Mouse (Mus musculus) forebrain, postnatal 0 days (tissue): ENCODE data around the gene Ifna15. TPM values are rescaled to one million over a fixed set of nuclear protein-coding genes. Genes with fewer than 3 reads are reported as not detected.

Experiments used
- ATAC-seq: fragments of 200-750 bp; cut with Nextera tagmentation; 2 replicates; pipeline ENCODE4 v1.8.0; 2017; ENCODE audit warnings: mild to moderate bottlenecking, moderate library complexity
- DNase-seq: peaks from one replicate; pipeline ENCODE4 v3.0.0-alpha.2; 2015
- H3K27ac ChIP-seq: fragments of 300-500 bp; sonication (generic); 2 replicates; pipeline ENCODE4 v1.5.1; 2014; ENCODE audit warnings: low read depth, mild to moderate bottlenecking, antibody characterized with exemption, low read length, moderate library complexity, mixed read lengths
- H3K27me3 ChIP-seq: fragments of 300-500 bp; sonication (generic); 2 replicates; pipeline ENCODE4 v1.6.1; 2014; ENCODE audit warnings: mild to moderate bottlenecking, low read length, mixed read lengths; ENCODE audit not compliant: insufficient read depth
- H3K36me3 ChIP-seq: fragments of 300-500 bp; sonication (generic); 2 replicates; pipeline ENCODE4 v1.6.1; 2014; ENCODE audit warnings: mild to moderate bottlenecking, moderate library complexity; ENCODE audit not compliant: insufficient read depth
- H3K4me1 ChIP-seq: fragments of 300-500 bp; sonication (generic); 2 replicates; pipeline ENCODE4 v1.6.1; 2014; ENCODE audit warnings: antibody characterized with exemption; ENCODE audit not compliant: insufficient read depth
- H3K4me2 ChIP-seq: fragments of 300-500 bp; sonication (generic); 2 replicates; pipeline ENCODE4 v1.6.1; 2014; ENCODE audit warnings: low read depth, mild to moderate bottlenecking, moderate library complexity
- H3K4me3 ChIP-seq: fragments of 300-500 bp; sonication (generic); 2 replicates; pipeline ENCODE4 v1.5.1; 2014; ENCODE audit warnings: low read depth, low read length, mixed read lengths
- H3K9ac ChIP-seq: fragments of 300-500 bp; sonication (generic); 2 replicates; pipeline ENCODE4 v1.6.1; 2014; ENCODE audit warnings: mild to moderate bottlenecking
- H3K9me3 ChIP-seq: fragments of 300-500 bp; sonication (generic); 2 replicates; pipeline ENCODE4 v1.6.1; 2016; ENCODE audit warnings: low read length
- CTCF ChIP-seq: sonication (generic); IDR thresholded peaks from 2 replicates; pipeline ENCODE4 v1.5.1; 2016; ENCODE audit warnings: antibody characterized with exemption, control low read depth, low read depth
- WGBS: fragments of 180-500 bp; shearing (Covaris S2); extraction: QIAGEN DNeasy Blood & Tissue Kit; methylation state at CpG from one replicate; pipeline ENCODE4 v1.1.7; 2014; 5-methylcytosine and 5-hydroxymethylcytosine counted together
- polyA plus RNA-seq: library from polyadenylated mRNA; unstranded; fragments of >200 nt; fragmentation: Nextera tagmentation; extraction: Ambion mirVana; gene quantifications from 2 replicates; pipeline ENCODE4 v1.2.1, GENCODE M21; 2015
- total RNA-seq: library from RNA; depleted of rRNA; stranded (reverse); fragments of >200 nt; gene quantifications from 2 replicates; pipeline ENCODE4 v1.2.3, GENCODE M21; 2014; rRNA removed

Gene Ifna15
- total and polyA plus RNA-seq, 2 experiments from 2014 or later = not detected

GRCm38 (mm10) chr4:88515250-88515649 is 42.8 kb downstream of the Ifna15 start:
- no peak for DNase-seq
- 25% methylated on average over 2 of the region's 2 CpGs for WGBS

DNA sequence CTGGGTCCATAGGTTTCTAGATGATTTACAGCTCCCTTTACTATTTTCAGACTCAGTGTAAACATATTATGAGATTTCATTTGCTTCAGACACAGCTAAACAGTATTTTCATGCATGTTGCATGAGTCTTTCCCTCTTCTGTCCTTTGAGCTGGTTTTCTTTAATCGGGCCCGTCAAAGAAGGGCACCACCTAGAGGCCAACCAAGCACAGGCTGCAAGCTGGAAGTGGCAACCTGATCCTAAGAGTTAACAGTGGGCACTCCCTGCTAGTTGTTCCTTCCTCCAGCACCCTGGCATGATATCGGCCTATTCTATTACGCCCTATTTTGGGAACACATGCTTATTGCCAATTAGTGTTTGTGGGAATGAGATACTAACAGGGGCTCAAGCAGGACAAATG is 43.6 kb downstream of the Ifna15 start:
- Histone ChIP-seq H3K27ac (no peak overlapping the region), H3K4me3 (no peak overlapping the region), H3K9ac (no peak overlapping the region), H3K9me3 (no peaks in the 10 kb centered on the region), H3K4me1 (no peaks in the 10 kb centered on the region), H3K4me2 (no peak overlapping the region), H3K27me3 (no peaks in the 10 kb centered on the region), H3K36me3 (no peaks in the 10 kb centered on the region)
- 33% methylated on average over 4 of the region's 4 CpGs for WGBS
- DNase-seq (no peak), ATAC-seq (no peak)
- peak; percentile 68 for TF ChIP-seq CTCF

More at GRCm38 (mm10) chr4:88515250-88515649, 42.8 kb downstream of the Ifna15 start:
- Histone ChIP-seq H3K9ac (no peak overlapping the region), H3K4me2 (no peak overlapping the region), H3K36me3 (no peaks in the 10 kb centered on the region), H3K4me3 (no peak overlapping the region), H3K4me1 (no peaks in the 10 kb centered on the region), H3K27me3 (no peaks in the 10 kb centered on the region), H3K27ac (no peak overlapping the region), H3K9me3 (no peaks in the 10 kb centered on the region)
- ATAC-seq = no peak
- TF ChIP-seq CTCF = no peak

DNA sequence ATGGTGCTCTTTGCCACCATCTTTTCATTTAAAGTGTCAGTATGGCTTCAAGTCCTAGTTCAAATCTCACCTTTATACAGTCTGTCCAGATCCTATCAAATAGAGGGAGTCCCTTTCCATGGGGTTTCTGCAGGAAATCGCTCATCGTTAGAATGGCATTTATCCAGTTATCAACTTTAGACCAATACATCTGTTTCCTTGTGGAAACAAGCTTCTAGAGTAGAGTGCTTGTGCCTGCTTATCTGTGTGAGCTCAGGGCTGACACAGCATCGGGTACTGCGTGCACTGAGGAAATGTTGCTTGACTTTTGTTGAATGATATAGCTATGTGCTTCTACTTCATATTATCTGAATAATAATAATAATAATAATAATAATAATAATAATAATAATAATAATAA is 44.3 kb downstream of the Ifna15 start:
- no peaks in the 10 kb centered on the region for H3K36me3 ChIP-seq
- no peak overlapping the region for H3K4me2 ChIP-seq
- H3K4me1 ChIP-seq = no peaks in the 10 kb centered on the region
- no peak overlapping the region for H3K4me3 ChIP-seq
- ATAC-seq (no peak), DNase-seq (no peak)
- H3K27ac ChIP-seq = no peak overlapping the region
- no peak overlapping the region for H3K9ac ChIP-seq
- WGBS = 96% methylated on average over 4 of the region's 4 CpGs
- no peaks in the 10 kb centered on the region for H3K27me3 ChIP-seq
- H3K9me3 ChIP-seq = no peaks in the 10 kb centered on the region
- no peak for TF ChIP-seq CTCF

Other genes starting within 250 kb of the Ifna15 start
- 3.8 and 4.2 TPM in 2 replicates for gene Hacd4, start 119.3 kb downstream of the Ifna15 start, total RNA-seq
- gene Hacd4, start 119.3 kb downstream of the Ifna15 start, polyA plus RNA-seq = 3.7 and 4.2 TPM in 2 replicates
- not detected in 2 replicates for gene Ifnb1, start 35.5 kb downstream of the Ifna15 start, total RNA-seq
- not detected in 2 replicates for gene Ifnb1, start 35.5 kb downstream of the Ifna15 start, polyA plus RNA-seq
- not detected in 2 replicates for gene Ifna14, start 13.6 kb upstream of the Ifna15 start, total RNA-seq
- not detected in 2 replicates for gene Ifna14, start 13.6 kb upstream of the Ifna15 start, polyA plus RNA-seq
- not detected in 2 replicates for gene Ifna9, start 34.1 kb upstream of the Ifna15 start, total RNA-seq
- not detected in 2 replicates for gene Ifna9, start 34.1 kb upstream of the Ifna15 start, polyA plus RNA-seq
- gene Ifna12, start 45.1 kb upstream of the Ifna15 start, total RNA-seq = not detected in 2 replicates
- not detected in 2 replicates for gene Ifna12, start 45.1 kb upstream of the Ifna15 start, polyA plus RNA-seq
- gene C87499, start 76.2 kb upstream of the Ifna15 start, total RNA-seq = not detected in 2 replicates
- not detected in 2 replicates for gene C87499, start 76.2 kb upstream of the Ifna15 start, polyA plus RNA-seq
- not detected in 2 replicates for gene Ifna13, start 86.2 kb upstream of the Ifna15 start, total RNA-seq
- not detected in 2 replicates for gene Ifna13, start 86.2 kb upstream of the Ifna15 start, polyA plus RNA-seq
- gene Ifna16, start 118.7 kb upstream of the Ifna15 start, total RNA-seq = not detected in 2 replicates
- gene Ifna16, start 118.7 kb upstream of the Ifna15 start, polyA plus RNA-seq = not detected in 2 replicates
- gene Ifna2, start 125.7 kb upstream of the Ifna15 start, total RNA-seq = not detected in 2 replicates
- gene Ifna2, start 125.7 kb upstream of the Ifna15 start, polyA plus RNA-seq = not detected in 2 replicates
- not detected in 2 replicates for gene Ifnab, start 133.1 kb upstream of the Ifna15 start, total RNA-seq
- gene Ifnab, start 133.1 kb upstream of the Ifna15 start, polyA plus RNA-seq = not detected in 2 replicates
- gene Gm26566, start 163.6 kb upstream of the Ifna15 start, total RNA-seq = 1.2 and 2.9 TPM in 2 replicates
- 0.84 and 1.1 TPM in 2 replicates for gene Gm26566, start 163.6 kb upstream of the Ifna15 start, polyA plus RNA-seq
- 171 and 176 TPM in 2 replicates for gene Klhl9, start 164.2 kb upstream of the Ifna15 start, total RNA-seq
- 65.8 and 78.1 TPM in 2 replicates for gene Klhl9, start 164.2 kb upstream of the Ifna15 start, polyA plus RNA-seq
- gene Gm13271, start 196.6 kb upstream of the Ifna15 start, total RNA-seq = not detected in 2 replicates
- not detected in 2 replicates for gene Gm13271, start 196.6 kb upstream of the Ifna15 start, polyA plus RNA-seq
- gene Gm13283, start 201.9 kb upstream of the Ifna15 start, total RNA-seq = not detected in 2 replicates
- gene Gm13283, start 201.9 kb upstream of the Ifna15 start, polyA plus RNA-seq = not detected in 2 replicates
- not detected in 2 replicates for gene Gm13290, start 215.6 kb upstream of the Ifna15 start, total RNA-seq
- gene Gm13290, start 215.6 kb upstream of the Ifna15 start, polyA plus RNA-seq = not detected in 2 replicates
- not detected in 2 replicates for gene Gm13289, start 218.7 kb upstream of the Ifna15 start, total RNA-seq
- gene Gm13289, start 218.7 kb upstream of the Ifna15 start, polyA plus RNA-seq = not detected in 2 replicates
- not detected in 2 replicates for gene Gm13272, start 221.6 kb upstream of the Ifna15 start, total RNA-seq
- gene Gm13272, start 221.6 kb upstream of the Ifna15 start, polyA plus RNA-seq = not detected in 2 replicates
- gene Ifnz, start 223.9 kb upstream of the Ifna15 start, total RNA-seq = 0.33 TPM in 1 of 2 replicates, not detected in the other
- not detected in 2 replicates for gene Ifnz, start 223.9 kb upstream of the Ifna15 start, polyA plus RNA-seq
- gene Gm13276, start 227.5 kb upstream of the Ifna15 start, total RNA-seq = not detected in 2 replicates
- gene Gm13276, start 227.5 kb upstream of the Ifna15 start, polyA plus RNA-seq = not detected in 2 replicates
- gene Gm13277, start 230.4 kb upstream of the Ifna15 start, total RNA-seq = not detected in 2 replicates
- gene Gm13277, start 230.4 kb upstream of the Ifna15 start, polyA plus RNA-seq = not detected in 2 replicates
- gene Gm13278, start 233.3 kb upstream of the Ifna15 start, total RNA-seq = not detected in 2 replicates
- gene Gm13278, start 233.3 kb upstream of the Ifna15 start, polyA plus RNA-seq = not detected in 2 replicates
- not detected in 2 replicates for gene Gm13275, start 236.2 kb upstream of the Ifna15 start, total RNA-seq
- not detected in 2 replicates for gene Gm13275, start 236.2 kb upstream of the Ifna15 start, polyA plus RNA-seq
- gene Gm13279, start 239.2 kb upstream of the Ifna15 start, total RNA-seq = not detected in 2 replicates
- not detected in 2 replicates for gene Gm13279, start 239.2 kb upstream of the Ifna15 start, polyA plus RNA-seq
- gene Gm13285, start 241.4 kb upstream of the Ifna15 start, total RNA-seq = not detected in 2 replicates
- gene Gm13285, start 241.4 kb upstream of the Ifna15 start, polyA plus RNA-seq = not detected in 2 replicates
- gene Gm13287, start 245.0 kb upstream of the Ifna15 start, total RNA-seq = not detected in 2 replicates
- gene Gm13287, start 245.0 kb upstream of the Ifna15 start, polyA plus RNA-seq = not detected in 2 replicates
- gene Gm13288, start 247.3 kb upstream of the Ifna15 start, total RNA-seq = not detected in 2 replicates
- gene Gm13288, start 247.3 kb upstream of the Ifna15 start, polyA plus RNA-seq = not detected in 2 replicates